Mouse (Mus musculus) intestine, embryonic 16.5 days (tissue): ENCODE measurements at regions not wholly inside any gene's neighbourhood (a gene's known extent, or its start where the extent isn't known, plus 50 kb on each side); places are given as distances from the start of the nearest gene placed in this dataset.

Source experiments
- ATAC-seq: fragments of 200-750 bp; cut with Nextera tagmentation; 2 replicates; pipeline ENCODE4 v1.8.0; 2017; ENCODE audit warnings: moderate TSS enrichment, moderate library complexity
- H3K27ac ChIP-seq: fragments of 300-500 bp; sonication (generic); 2 replicates; pipeline ENCODE4 v1.5.1; 2014; ENCODE audit warnings: mild to moderate bottlenecking, low read length
- H3K27me3 ChIP-seq: fragments of 300-500 bp; sonication (generic); replicated peaks from 2 replicates; pipeline ENCODE4 v1.6.1; 2014; ENCODE audit warnings: low read length, control low read depth, mixed read lengths; ENCODE audit not compliant: control insufficient read depth, insufficient read depth
- H3K36me3 ChIP-seq: fragments of 300-500 bp; sonication (generic); 2 replicates; pipeline ENCODE4 v1.6.1; 2014; ENCODE audit warnings: low read length, control low read depth; ENCODE audit not compliant: control insufficient read depth, insufficient read depth
- H3K4me1 ChIP-seq: fragments of 300-500 bp; sonication (generic); 2 replicates; pipeline ENCODE4 v1.6.1; 2014; ENCODE audit warnings: low read length, control low read depth, mixed read lengths; ENCODE audit not compliant: control insufficient read depth, insufficient read depth
- H3K4me2 ChIP-seq: fragments of 300-500 bp; sonication (generic); 2 replicates; pipeline ENCODE4 v1.6.1; 2014; ENCODE audit warnings: low read depth, low read length, control low read depth
- H3K4me3 ChIP-seq: fragments of 300-500 bp; sonication (generic); 2 replicates; pipeline ENCODE4 v1.5.1; 2014; ENCODE audit warnings: mild to moderate bottlenecking, low read length
- H3K9ac ChIP-seq: fragments of 300-500 bp; sonication (generic); 2 replicates; pipeline ENCODE4 v1.6.1; 2014; ENCODE audit warnings: low read depth, low read length
- H3K9me3 ChIP-seq: fragments of 300-500 bp; sonication (generic); 2 replicates; pipeline ENCODE4 v1.6.1; 2016; ENCODE audit warnings: low read length, control low read depth; ENCODE audit not compliant: control insufficient read depth
- WGBS: fragments of 180-500 bp; shearing (Covaris S2); extraction: QIAGEN DNeasy Blood & Tissue Kit; methylation state at CpG from one replicate; pipeline ENCODE4 v1.1.7; 2014; 5-methylcytosine and 5-hydroxymethylcytosine counted together

GRCm38 (mm10) chr5:52920251-52920650 lies 86.4 kb downstream of the Anapc4 start:
- no peak overlapping the region for H3K9ac ChIP-seq
- no peaks in the 10 kb centered on the region for H3K9me3 ChIP-seq
- H3K27ac ChIP-seq = no peak overlapping the region
- no peaks in the 10 kb centered on the region for H3K4me1 ChIP-seq
- 87% methylated on average over 3 of the region's 3 CpGs for WGBS
- H3K27me3 ChIP-seq = no peaks in the 10 kb centered on the region; the same call in 1 of the 2 replicates
- no peak overlapping the region for H3K4me3 ChIP-seq
- no peak overlapping the region for H3K4me2 ChIP-seq
- no peaks in the 10 kb centered on the region for H3K36me3 ChIP-seq
- no peak for ATAC-seq

GRCm38 (mm10) chr5:52920722-52921264 lies 87.0 kb downstream of the Anapc4 start:
- 61% methylated on average over 7 of the region's 7 CpGs for WGBS
- Histone ChIP-seq H3K4me1 (no peaks in the 10 kb centered on the region), H3K9ac (no peak overlapping the region), H3K9me3 (no peaks in the 10 kb centered on the region), H3K4me2 (no peak overlapping the region), H3K27me3 (no peaks in the 10 kb centered on the region; the same call in 1 of the 2 replicates), H3K27ac (no peak overlapping the region), H3K36me3 (no peaks in the 10 kb centered on the region), H3K4me3 (no peak overlapping the region)
- no peak for ATAC-seq

GRCm38 (mm10) chr5:52925006-52925405 lies 91.2 kb downstream of the Anapc4 start:
- H3K27ac ChIP-seq = no peak overlapping the region
- ATAC-seq = no peak
- 80% methylated on average over 6 of the region's 6 CpGs for WGBS
- no peaks in the 10 kb centered on the region for H3K4me1 ChIP-seq
- no peaks in the 10 kb centered on the region for H3K27me3 ChIP-seq
- H3K9ac ChIP-seq = no peak overlapping the region
- no peak overlapping the region for H3K4me2 ChIP-seq
- H3K4me3 ChIP-seq = no peak overlapping the region
- no peaks in the 10 kb centered on the region for H3K36me3 ChIP-seq
- H3K9me3 ChIP-seq = no peaks in the 10 kb centered on the region

- H3K27me3 ChIP-seq = no peaks in the 10 kb centered on the region
- H3K9ac ChIP-seq = no peak overlapping the region
- no peaks in the 10 kb centered on the region for H3K4me1 ChIP-seq
- no peak overlapping the region for H3K27ac ChIP-seq
- H3K4me3 ChIP-seq = no peak overlapping the region
- ATAC-seq = no peak
- no peaks in the 10 kb centered on the region for H3K9me3 ChIP-seq
- H3K4me2 ChIP-seq = no peak overlapping the region
- H3K36me3 ChIP-seq = no peaks in the 10 kb centered on the region
- 75% methylated on average over 8 of the region's 8 CpGs for WGBS
Observed at GRCm38 (mm10) chr5:52929690-52930089, 95.9 kb downstream of the Anapc4 start.

GRCm38 (mm10) chr5:52933291-52933690 lies 99.5 kb downstream of the Anapc4 start:
- no peak for ATAC-seq
- H3K4me2 ChIP-seq = no peak overlapping the region
- WGBS = 85% methylated on average over 6 of the region's 6 CpGs

GRCm38 (mm10) chr5:52937626-52938025 lies 100.3 kb upstream of the Slc34a2 start:
- no peaks in the 10 kb centered on the region for H3K9me3 ChIP-seq
- H3K36me3 ChIP-seq = no peaks in the 10 kb centered on the region
- ATAC-seq = no peak
- WGBS = 68% methylated on average over 1 of the region's 1 CpGs
- no peak overlapping the region for H3K9ac ChIP-seq
- no peak overlapping the region for H3K4me3 ChIP-seq
- no peak overlapping the region for H3K4me2 ChIP-seq
- H3K27me3 ChIP-seq = no peaks in the 10 kb centered on the region
- no peak overlapping the region for H3K27ac ChIP-seq
- no peaks in the 10 kb centered on the region for H3K4me1 ChIP-seq

More at GRCm38 (mm10) chr5:52933291-52933690, 99.5 kb downstream of the Anapc4 start:
- Histone ChIP-seq H3K9me3 (no peaks in the 10 kb centered on the region), H3K27ac (no peak overlapping the region), H3K4me3 (no peak overlapping the region), H3K4me1 (no peaks in the 10 kb centered on the region), H3K9ac (no peak overlapping the region), H3K36me3 (no peaks in the 10 kb centered on the region), H3K27me3 (no peaks in the 10 kb centered on the region)

- no peaks in the 10 kb centered on the region for H3K4me1 ChIP-seq
- no peak overlapping the region for H3K4me2 ChIP-seq
- no peaks in the 10 kb centered on the region for H3K9me3 ChIP-seq
- H3K9ac ChIP-seq = no peak overlapping the region
- 93% methylated on average over 6 of the region's 6 CpGs for WGBS
- H3K36me3 ChIP-seq = no peaks in the 10 kb centered on the region
- H3K27ac ChIP-seq = no peak overlapping the region
- no peak for ATAC-seq
- no peak overlapping the region for H3K4me3 ChIP-seq
- no peaks in the 10 kb centered on the region for H3K27me3 ChIP-seq
Observed at GRCm38 (mm10) chr5:52939994-52940393, 97.9 kb upstream of the Slc34a2 start.

GRCm38 (mm10) chr5:52940645-52941044 lies 97.2 kb upstream of the Slc34a2 start:
- peak; percentile 50; the same call in 1 of the 2 replicates for ATAC-seq
- no peak overlapping the region for H3K9ac ChIP-seq
- H3K4me1 ChIP-seq = no peaks in the 10 kb centered on the region

GRCm38 (mm10) chr5:52953875-52954274 lies 84.0 kb upstream of the Slc34a2 start:
- ATAC-seq = no peak
- H3K27me3 ChIP-seq = no peaks in the 10 kb centered on the region
- no peak overlapping the region for H3K27ac ChIP-seq
- H3K4me1 ChIP-seq = no peaks in the 10 kb centered on the region
- no peak overlapping the region for H3K4me2 ChIP-seq
- no peak overlapping the region for H3K9ac ChIP-seq
- no peak overlapping the region for H3K4me3 ChIP-seq
- WGBS = 60% methylated on average over 8 of the region's 8 CpGs
- no peaks in the 10 kb centered on the region for H3K9me3 ChIP-seq
- H3K36me3 ChIP-seq = no peaks in the 10 kb centered on the region

More at GRCm38 (mm10) chr5:52940645-52941044, 97.2 kb upstream of the Slc34a2 start:
- Histone ChIP-seq H3K27me3 (no peaks in the 10 kb centered on the region), H3K9me3 (no peaks in the 10 kb centered on the region), H3K36me3 (no peaks in the 10 kb centered on the region), H3K27ac (no peak overlapping the region), H3K4me2 (no peak overlapping the region), H3K4me3 (no peak overlapping the region)
- 73% methylated on average over 4 of the region's 4 CpGs for WGBS

- Histone ChIP-seq H3K4me2 (no peak overlapping the region), H3K27ac (no peak overlapping the region), H3K4me3 (no peak overlapping the region), H3K4me1 (no peaks in the 10 kb centered on the region), H3K9me3 (no peaks in the 10 kb centered on the region), H3K27me3 (no peaks in the 10 kb centered on the region), H3K9ac (no peak overlapping the region), H3K36me3 (no peaks in the 10 kb centered on the region)
- 85% methylated on average over 3 of the region's 3 CpGs for WGBS
- no peak for ATAC-seq
Observed at GRCm38 (mm10) chr5:52954713-52955112, 83.2 kb upstream of the Slc34a2 start.
